Mouse (Mus musculus) heart, embryonic 14.5 days (tissue): Measurements from ENCODE around the gene Tmem198. TPM values are rescaled to one million over a fixed set of nuclear protein-coding genes. Genes with fewer than 3 reads are reported as not detected.
A peak's percentile ranks its signal among the peaks of the same experiment; 100 is the strongest.

Experiments used
- ATAC-seq: fragments of 200-750 bp; cut with Nextera tagmentation; 2 replicates; pipeline ENCODE4 v1.8.0; 2017; ENCODE audit warnings: low read depth, moderate TSS enrichment; ENCODE audit not compliant: insufficient number of reproducible peaks, insufficient read depth, low FRiP score
- H3K27ac ChIP-seq, 2 experiments: fragments of 200-500 bp in 1 of 2; fragments of 300-500 bp in 1 of 2; sonication (generic) in 1 of 2; replicated peaks in 1 of 2; 2 replicates each; pipeline ENCODE4 v1.5.1; 2012 to 2014; ENCODE audit warnings: low read depth in 2 of 2, low read length in 2 of 2, control low read depth in 1 of 2, mild to moderate bottlenecking in 1 of 2, mixed read lengths in 1 of 2; ENCODE audit not compliant: control insufficient read depth in 1 of 2, insufficient read depth in 1 of 2
- H3K27me3 ChIP-seq: fragments of 300-500 bp; sonication (generic); 2 replicates; pipeline ENCODE4 v1.6.1; 2014; ENCODE audit warnings: mild to moderate bottlenecking, low read length, control low read depth; ENCODE audit not compliant: control insufficient read depth, insufficient read depth
- H3K36me3 ChIP-seq: fragments of 300-500 bp; sonication (generic); 2 replicates; pipeline ENCODE4 v1.6.1; 2014; ENCODE audit warnings: mild to moderate bottlenecking, control low read depth, low read length, mixed read lengths; ENCODE audit not compliant: control insufficient read depth, insufficient read depth
- H3K4me1 ChIP-seq, 2 experiments: fragments of 200-500 bp in 1 of 2; fragments of 300-500 bp in 1 of 2; sonication (generic) in 1 of 2; 2 replicates each; pipeline ENCODE4 v1.6.1; 2012 to 2014; ENCODE audit warnings: low read length in 2 of 2, control low read depth in 1 of 2, mixed read lengths in 1 of 2; ENCODE audit not compliant: control insufficient read depth in 2 of 2, insufficient read depth in 2 of 2
- H3K4me2 ChIP-seq: fragments of 300-500 bp; sonication (generic); 2 replicates; pipeline ENCODE4 v1.6.1; 2014; ENCODE audit warnings: mild to moderate bottlenecking, low read length
- H3K4me3 ChIP-seq, 2 experiments: fragments of 200-500 bp in 1 of 2; fragments of 300-500 bp in 1 of 2; sonication (generic) in 1 of 2; 2 replicates each; pipeline ENCODE4 v1.5.1; 2012 to 2014; ENCODE audit warnings: low read length in 2 of 2, mild to moderate bottlenecking in 2 of 2, control low read depth in 1 of 2, low read depth in 1 of 2, moderate library complexity in 1 of 2; ENCODE audit not compliant: control insufficient read depth in 1 of 2, insufficient read depth in 1 of 2
- H3K9ac ChIP-seq: fragments of 300-500 bp; sonication (generic); 2 replicates; pipeline ENCODE4 v1.6.1; 2014; ENCODE audit warnings: mild to moderate bottlenecking, low read length
- H3K9me3 ChIP-seq: fragments of 300-500 bp; sonication (generic); 2 replicates; pipeline ENCODE4 v1.6.1; 2016; ENCODE audit warnings: low read length, control low read depth; ENCODE audit not compliant: control insufficient read depth
- WGBS: fragments of 180-500 bp; shearing (Covaris S2); extraction: QIAGEN DNeasy Blood & Tissue Kit; methylation state at CpG from one replicate; pipeline ENCODE4 v1.1.7; 2014; 5-methylcytosine and 5-hydroxymethylcytosine counted together
- polyA plus RNA-seq: library from polyadenylated mRNA; unstranded; fragments of >200 nt; fragmentation: Nextera tagmentation; extraction: Ambion mirVana; gene quantifications from 2 replicates; pipeline ENCODE4 v1.2.1, GENCODE M21; 2014

Gene Tmem198
- polyA plus RNA-seq, result 0.20 and 0.38 TPM in 2 replicates

DNA sequence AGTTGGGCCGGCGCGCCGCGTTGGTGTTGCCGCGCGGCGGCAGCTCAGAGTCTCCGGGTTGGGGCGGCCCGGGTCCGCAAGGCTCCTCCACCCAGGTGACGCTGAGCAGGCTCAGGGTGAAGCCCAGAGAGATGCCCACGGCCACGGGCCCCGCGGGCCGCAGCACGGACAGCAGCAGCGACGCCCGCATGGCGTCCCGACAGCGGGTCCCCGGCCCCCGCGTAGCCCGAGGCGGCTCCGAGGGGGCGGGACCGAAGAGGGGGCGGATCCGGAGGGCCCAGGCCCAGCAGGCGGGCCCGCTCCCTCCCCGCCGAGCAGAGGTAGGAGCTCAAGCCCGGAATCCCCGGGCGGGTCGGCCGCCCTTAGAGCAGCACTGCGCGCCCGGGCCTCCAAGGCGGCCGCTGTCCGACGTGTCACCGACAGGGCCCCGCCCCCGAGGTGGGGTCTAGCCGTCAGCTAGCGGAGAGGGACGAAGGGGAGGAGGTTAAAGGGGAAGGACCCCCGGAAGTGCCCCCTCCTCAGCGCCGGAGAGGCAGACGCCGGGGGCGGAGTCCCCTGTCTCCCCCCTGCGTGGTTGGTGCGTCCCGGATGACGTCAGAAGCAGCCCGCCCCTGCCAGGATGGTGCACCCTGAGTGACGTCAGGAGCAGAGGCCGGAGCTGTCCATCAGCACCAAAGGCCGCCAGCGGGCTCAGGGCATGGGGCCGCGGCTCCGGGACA, at the start of gene Tmem198, which contains the start of gene Chpf:
Tmem198 (plus strand) TSS at position 617 of the 719 bp plus-strand sequence.
Chpf (minus strand) TSS at position 392 of the 719 bp plus-strand sequence.
- H3K27ac ChIP-seq, result peak within 1 kb of the TSS; percentile 64 to 72
- peaks cover 12 to 24% of the 10 kb centered on the region in 2 experiments for H3K4me1 ChIP-seq
- peak within 1 kb of the TSS; percentile 68 to 81 for H3K4me3 ChIP-seq
- peak; percentile 88 for ATAC-seq
- peaks cover 31% of the 10 kb centered on the region for H3K36me3 ChIP-seq
- WGBS, result 0% methylated on average over 56 of the region's 76 CpGs
- peaks cover 66% of the 10 kb centered on the region for H3K27me3 ChIP-seq
- no peaks in the 10 kb centered on the region for H3K9me3 ChIP-seq
- H3K4me2 ChIP-seq, result peak within 1 kb of the TSS; percentile 83
- H3K9ac ChIP-seq, result peak within 1 kb of the TSS; percentile 80

DNA sequence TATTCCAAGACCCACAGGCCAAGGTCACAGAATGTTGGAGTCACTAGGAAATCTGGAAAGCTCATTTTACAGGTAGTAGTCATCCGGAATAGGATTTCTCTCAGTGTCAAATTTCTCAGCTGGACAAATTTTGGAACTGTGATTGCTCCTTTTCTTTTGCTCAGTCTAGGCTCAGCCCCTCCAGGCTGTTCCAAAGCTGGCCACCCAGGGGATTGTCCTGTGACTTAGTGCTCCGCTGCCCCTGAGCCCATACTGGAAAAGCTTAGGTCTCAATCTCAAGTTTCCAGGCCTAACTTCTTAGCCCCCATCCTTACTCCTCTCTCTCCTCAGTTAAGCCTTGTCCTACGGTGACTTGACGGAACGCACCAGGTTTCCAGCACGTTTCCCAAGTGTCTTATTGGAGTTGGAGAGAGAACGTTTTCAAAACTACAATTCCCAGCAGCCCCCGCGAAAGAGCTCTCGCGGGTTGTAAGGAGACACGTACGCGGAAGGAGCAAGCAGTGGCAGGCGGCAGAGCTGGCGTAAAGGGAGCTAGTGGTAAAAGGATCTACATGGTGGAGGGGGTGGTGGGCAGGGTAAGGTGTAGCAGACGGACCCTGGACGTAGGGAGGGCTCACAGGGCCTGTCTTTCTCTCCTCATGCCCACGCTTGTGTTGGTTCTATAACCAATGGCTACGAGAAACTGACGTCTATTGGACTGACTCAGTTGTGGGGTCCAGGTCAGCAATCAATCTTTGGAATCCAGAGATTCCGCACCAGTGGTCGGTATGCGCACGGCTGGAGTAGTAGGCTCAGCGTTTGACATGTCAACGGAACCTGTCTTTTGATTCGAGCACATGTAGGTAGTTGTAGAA, 43.6 kb upstream of the Tmem198 start, which contains the start of gene Gmppa:
Gmppa (plus strand) TSS at position 456 of the 854 bp plus-strand sequence.
- WGBS, result 6% methylated on average over 28 of the region's 28 CpGs
- peak within 1 kb of the TSS; percentile 90 for H3K9ac ChIP-seq
- no peaks in the 10 kb centered on the region for H3K9me3 ChIP-seq
- peak within 1 kb of the TSS; percentile 54 to 73 for H3K4me3 ChIP-seq
- peak; percentile 64; the same call in 1 of the 2 replicates for ATAC-seq
- H3K4me1 ChIP-seq, result peaks cover 9 to 10% of the 10 kb centered on the region in 2 experiments
- peak within 1 kb of the TSS; percentile 84 for H3K4me2 ChIP-seq
- no peaks in the 10 kb centered on the region for H3K27me3 ChIP-seq
- peaks cover 36% of the 10 kb centered on the region for H3K36me3 ChIP-seq
- peak within 1 kb of the TSS; percentile 34 to 77; a peak in 3 of 4 replicates for H3K27ac ChIP-seq

DNA sequence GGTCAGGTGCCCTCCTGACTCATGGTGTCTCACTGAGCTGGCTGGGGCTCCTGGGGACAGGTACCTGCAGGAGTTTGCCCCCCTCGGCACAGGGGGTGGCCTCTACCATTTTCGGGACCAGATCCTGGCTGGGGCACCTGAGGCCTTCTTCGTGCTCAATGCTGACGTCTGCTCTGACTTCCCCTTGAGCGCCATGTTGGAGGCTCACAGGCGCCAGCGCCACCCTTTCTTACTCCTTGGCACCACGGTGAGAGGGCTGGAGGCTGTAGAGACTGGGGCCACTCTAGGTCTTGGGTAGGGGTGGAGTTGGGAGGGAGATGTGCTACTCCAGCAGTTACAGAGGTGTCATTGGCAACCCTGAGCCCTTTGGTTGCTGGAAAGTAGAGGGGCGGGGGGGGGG, 40.5 kb upstream of the Tmem198 start:
- no peak for ATAC-seq
- H3K4me1 ChIP-seq, result peaks cover 9 to 13% of the 10 kb centered on the region in 2 experiments
- WGBS, result 80% methylated on average over 8 of the region's 9 CpGs

DNA sequence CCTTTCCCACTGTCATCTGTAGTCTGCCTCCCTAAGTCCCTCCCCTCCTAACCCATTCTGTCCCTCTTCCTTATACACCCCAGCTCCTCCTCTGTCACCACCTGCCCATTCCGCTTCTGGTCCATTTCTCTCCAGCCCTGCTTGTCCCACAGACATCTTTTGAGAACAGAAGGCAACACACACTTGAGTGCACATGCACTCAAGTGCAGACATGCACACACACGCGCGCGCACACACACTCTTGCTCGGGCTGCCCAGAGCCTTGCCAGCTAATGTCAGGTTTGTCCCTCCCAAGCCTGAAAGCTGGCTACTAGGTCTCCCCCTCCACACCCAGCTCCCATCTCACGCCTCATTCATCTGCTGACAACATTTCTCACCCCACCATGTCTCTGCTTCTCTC, 38.7 kb upstream of the Tmem198 start:
- no peak for ATAC-seq
- peaks cover 14 to 22% of the 10 kb centered on the region in 2 experiments for H3K4me1 ChIP-seq
- peaks cover 40% of the 10 kb centered on the region for H3K36me3 ChIP-seq
- H3K27ac ChIP-seq, result no peak overlapping the region
- 91% methylated on average over 7 of the region's 7 CpGs for WGBS
- H3K4me2 ChIP-seq, result no peak overlapping the region
- H3K27me3 ChIP-seq, result peaks cover 11% of the 10 kb centered on the region; the same call in 1 of the 2 replicates
- no peak overlapping the region for H3K4me3 ChIP-seq
- no peaks in the 10 kb centered on the region for H3K9me3 ChIP-seq
- H3K9ac ChIP-seq, result no peak overlapping the region

More for the DNA sequence above, 40.5 kb upstream of the Tmem198 start:
- H3K9me3 ChIP-seq, result no peaks in the 10 kb centered on the region
- peaks cover 40% of the 10 kb centered on the region for H3K36me3 ChIP-seq
- H3K27ac ChIP-seq, result no peak overlapping the region
- H3K9ac ChIP-seq, result no peak overlapping the region
- H3K4me3 ChIP-seq, result no peak overlapping the region
- H3K27me3 ChIP-seq, result no peaks in the 10 kb centered on the region
- no peak overlapping the region for H3K4me2 ChIP-seq

DNA sequence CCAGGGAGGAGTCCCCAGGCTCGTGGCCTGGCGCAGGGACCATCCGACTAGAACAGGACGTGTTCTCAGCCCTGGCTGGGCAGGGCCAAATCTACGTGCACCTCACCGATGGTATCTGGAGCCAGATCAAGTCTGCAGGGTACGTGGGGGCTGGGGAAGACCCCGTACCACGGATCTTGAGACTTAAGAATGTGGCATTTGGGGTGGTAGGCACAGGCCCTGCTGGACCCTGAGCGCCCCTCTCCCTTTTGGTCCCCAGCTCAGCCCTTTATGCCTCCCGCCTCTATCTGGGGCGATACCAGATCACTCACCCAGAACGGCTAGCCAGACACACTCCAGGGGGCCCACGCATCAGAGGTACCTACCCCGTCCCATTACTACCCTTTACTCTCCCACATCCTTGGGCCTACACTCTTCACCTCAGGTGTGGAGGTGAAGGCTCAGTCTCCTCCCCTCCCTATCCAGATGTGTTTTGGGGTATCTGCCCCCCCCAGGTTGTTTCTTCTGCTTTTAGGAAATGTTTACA, 37.8 kb upstream of the Tmem198 start:
- Histone ChIP-seq H3K4me2 (no peak overlapping the region), H3K9ac (no peak overlapping the region), H3K4me1 (peaks cover 18 to 29% of the 10 kb centered on the region in 2 experiments), H3K9me3 (no peaks in the 10 kb centered on the region), H3K36me3 (peaks cover 40% of the 10 kb centered on the region), H3K4me3 (no peak overlapping the region), H3K27ac (no peak overlapping the region), H3K27me3 (peaks cover 11% of the 10 kb centered on the region; the same call in 1 of the 2 replicates)
- no peak for ATAC-seq
- WGBS, result 90% methylated on average over 15 of the region's 15 CpGs

DNA sequence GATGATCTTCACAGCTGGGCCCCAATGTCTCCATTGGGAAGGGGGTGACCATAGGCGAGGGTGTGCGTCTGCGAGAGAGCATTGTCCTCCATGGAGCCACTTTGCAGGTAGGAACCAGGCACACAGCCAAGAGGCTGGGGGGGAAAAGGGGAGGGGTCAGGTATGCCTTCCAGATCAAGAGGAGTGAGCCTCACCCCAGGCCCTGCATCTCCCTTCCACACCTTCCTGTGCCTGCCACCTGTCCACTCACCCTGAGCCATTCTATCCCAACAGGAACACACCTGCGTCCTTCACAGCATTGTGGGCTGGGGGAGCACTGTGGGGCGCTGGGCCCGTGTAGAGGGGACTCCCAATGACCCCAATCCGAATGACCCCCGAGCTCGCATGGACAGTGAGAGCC, 37.2 kb upstream of the Tmem198 start:
- Histone ChIP-seq H3K36me3 (peaks cover 40% of the 10 kb centered on the region), H3K4me2 (no peak overlapping the region), H3K9me3 (no peaks in the 10 kb centered on the region), H3K4me1 (peaks cover 19 to 29% of the 10 kb centered on the region in 2 experiments), H3K27ac (no peak overlapping the region), H3K27me3 (peaks cover 16% of the 10 kb centered on the region; the same call in 1 of the 2 replicates), H3K9ac (no peak overlapping the region), H3K4me3 (no peak overlapping the region)
- ATAC-seq, result no peak
- 84% methylated on average over 9 of the region's 9 CpGs for WGBS

DNA sequence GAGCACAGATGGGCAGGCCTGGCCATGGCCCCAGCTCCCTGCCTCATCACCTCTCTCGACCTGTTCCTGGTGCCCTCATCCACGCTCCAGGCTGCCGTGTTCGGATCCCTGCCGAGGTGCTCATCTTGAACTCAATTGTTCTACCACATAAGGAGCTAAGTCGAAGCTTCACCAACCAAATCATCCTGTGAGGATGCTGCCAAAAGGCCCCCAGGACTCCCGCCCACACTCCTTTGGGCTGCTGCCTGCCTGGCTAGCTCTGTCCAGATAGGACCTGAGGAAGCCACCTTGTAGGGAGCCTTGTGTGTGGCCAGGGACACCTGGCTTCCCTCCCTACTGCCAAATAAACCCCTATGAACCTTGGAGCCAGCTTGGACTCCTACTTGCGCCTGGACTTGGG, 36.5 kb upstream of the Tmem198 start:
- H3K9ac ChIP-seq, result no peak overlapping the region
- H3K27me3 ChIP-seq, result peaks cover 22% of the 10 kb centered on the region; the same call in 1 of the 2 replicates
- no peak overlapping the region for H3K4me3 ChIP-seq
- H3K4me2 ChIP-seq, result no peak overlapping the region
- WGBS, result 69% methylated on average over 8 of the region's 8 CpGs
- peaks cover 40% of the 10 kb centered on the region for H3K36me3 ChIP-seq
- H3K27ac ChIP-seq, result no peak overlapping the region
- no peaks in the 10 kb centered on the region for H3K9me3 ChIP-seq
- peaks cover 20 to 34% of the 10 kb centered on the region in 2 experiments for H3K4me1 ChIP-seq
- no peak for ATAC-seq
